Mouse (Mus musculus) lung, postnatal 14 days (tissue): Measurements from ENCODE around the gene Birc2.

Source experiments
- DNase-seq: peaks from one replicate; pipeline ENCODE4 v3.0.0; 2021

Gene Birc2

DNA sequence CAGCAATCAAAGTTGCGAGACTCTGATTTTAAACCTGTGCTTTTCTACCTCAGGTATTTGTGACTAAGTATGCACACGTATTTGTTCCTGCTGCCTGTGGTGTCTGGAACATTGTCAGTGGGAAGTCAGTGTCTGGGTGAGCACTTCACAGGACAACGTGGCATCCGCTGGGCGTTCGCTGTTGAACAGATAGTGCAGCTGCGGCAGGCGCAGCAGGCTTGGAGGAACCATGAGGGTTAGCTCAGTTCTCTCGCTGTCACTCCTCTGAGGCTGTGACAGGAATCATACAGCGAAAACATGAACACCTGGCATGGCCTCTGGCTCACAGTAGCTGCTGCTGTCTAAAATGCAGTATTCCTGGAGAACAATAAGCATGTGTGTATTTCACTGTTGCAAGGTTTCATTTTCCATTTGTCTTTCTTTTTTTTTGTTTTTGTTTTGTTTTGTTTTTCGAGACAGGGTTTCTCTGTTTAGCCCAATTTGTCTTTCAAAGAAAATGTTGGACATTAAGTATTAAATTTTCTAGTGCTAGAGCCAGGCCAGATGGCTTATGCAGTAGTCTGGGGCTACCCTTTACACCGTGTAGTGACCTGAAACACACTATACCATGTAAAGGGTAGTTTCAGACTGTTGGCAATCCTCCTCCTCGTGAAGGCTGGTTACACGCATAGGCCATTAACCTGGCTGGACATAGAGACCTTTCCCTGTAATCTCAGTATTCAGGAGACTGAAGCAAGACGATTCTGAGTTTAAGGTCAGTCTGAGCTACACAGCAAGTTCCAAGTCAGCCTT lies 52.8 kb downstream of the Birc2 start:
- no peak for DNase-seq

GRCm38 (mm10) chr9:7780250-7781150 lies 56.4 kb downstream of the Birc2 start:
- DNase-seq: no peak

GRCm38 (mm10) chr9:7779786-7780185 lies 57.1 kb downstream of the Birc2 start:
- DNase-seq: no peak

- DNase-seq: no peak
Observed at GRCm38 (mm10) chr9:7778771-7779170, 58.1 kb downstream of the Birc2 start.

- no peak for DNase-seq
Observed at GRCm38 (mm10) chr9:7777652-7778051, 59.2 kb downstream of the Birc2 start.

DNA sequence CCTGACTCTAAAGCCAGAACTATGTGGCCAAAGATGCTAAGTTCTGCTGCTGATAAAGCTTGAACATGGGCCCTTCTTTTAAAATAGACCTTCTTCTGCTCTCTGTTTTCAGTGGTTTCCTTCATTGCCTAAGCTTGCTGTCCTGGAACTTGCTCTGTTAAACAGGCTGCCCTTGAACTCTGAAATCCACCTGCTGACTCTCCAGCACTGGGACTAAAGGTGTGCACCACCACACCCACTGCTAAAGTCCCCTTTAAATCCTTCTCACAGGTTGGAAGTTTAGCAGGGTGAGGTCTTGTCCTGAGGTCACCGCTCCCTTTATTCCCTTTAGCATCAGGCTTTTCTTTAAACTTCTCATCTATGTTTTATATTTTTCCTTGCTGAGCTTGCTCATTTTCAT lies 59.9 kb downstream of the Birc2 start:
- DNase-seq: no peak

GRCm38 (mm10) chr9:7775986-7776385 lies 60.9 kb downstream of the Birc2 start:
- no peak for DNase-seq

- DNase-seq: no peak
Observed at GRCm38 (mm10) chr9:7775011-7775410, 61.9 kb downstream of the Birc2 start.

DNA sequence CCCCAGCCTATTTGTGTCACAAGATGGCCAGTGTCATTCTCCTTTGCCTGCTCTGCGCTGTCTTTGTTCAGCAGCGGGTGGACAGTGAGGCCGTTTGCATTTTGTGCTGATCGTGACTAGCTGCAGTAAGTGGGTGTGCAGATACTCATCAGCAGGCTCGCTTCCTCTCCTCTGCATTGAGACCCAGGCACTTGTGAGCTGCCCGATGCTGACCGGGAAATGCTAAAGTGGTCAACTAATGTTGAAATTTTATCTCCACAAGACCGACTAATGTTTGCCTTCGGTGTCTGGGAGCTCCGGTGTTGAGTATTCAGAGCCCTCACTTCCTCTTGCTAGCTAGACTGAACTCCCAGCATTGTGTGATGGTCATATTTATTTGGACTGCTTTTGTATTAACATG lies 62.3 kb downstream of the Birc2 start:
- DNase-seq: no peak

GRCm38 (mm10) chr9:7773686-7774085 lies 63.2 kb downstream of the Birc2 start:
- no peak for DNase-seq

DNA sequence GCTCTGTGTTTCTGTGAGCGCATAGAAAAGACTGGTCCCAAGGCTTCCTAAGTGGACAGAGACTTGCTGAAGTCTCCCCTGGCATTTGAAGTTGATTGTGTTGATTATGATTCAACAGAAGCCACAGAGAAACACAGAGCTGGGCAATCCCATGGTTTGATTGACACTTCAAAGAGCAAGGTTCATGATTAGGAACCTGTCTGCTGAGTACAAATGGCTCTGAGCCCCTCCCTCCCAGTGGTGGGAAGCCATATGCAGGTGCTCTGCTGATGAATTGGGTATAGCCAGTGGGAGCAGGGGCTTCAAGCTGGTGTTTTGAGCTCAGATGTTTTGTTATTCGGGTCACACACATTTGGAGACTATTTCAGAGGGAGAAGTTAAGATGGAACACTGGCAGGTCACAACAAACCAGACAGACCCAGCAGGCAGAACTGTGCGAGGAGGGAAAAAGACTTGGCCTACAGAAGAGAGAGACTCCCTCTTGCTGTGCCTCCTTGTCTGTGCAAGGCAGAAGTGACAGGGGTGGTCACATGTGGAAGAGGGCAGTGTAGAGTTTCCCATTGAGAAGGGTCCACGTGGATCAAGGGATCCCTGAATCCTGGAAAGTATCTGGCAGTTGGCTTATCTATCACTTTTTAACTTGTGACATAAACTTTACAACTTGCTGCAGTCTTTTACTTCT lies 64.0 kb downstream of the Birc2 start:
- DNase-seq: no peak

DNA sequence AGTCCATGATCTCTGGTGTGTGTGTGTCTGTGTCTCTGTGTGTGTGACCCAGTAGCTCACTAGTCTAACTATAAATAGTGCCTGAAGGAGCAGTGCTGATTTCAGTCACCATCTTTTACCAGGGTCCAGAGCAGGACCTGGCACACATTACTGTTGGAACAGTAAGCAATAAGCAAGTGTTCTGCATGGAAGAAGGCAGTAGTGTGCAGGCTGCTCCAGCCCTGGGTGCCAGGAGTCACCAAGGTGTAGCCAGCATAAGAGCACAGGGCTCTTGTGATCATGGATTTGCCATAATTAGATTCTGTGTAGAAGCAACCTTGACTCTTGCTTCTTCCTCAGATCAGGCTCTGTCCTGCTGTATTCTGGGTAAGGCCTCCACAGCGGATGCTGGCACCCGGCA lies 64.5 kb downstream of the Birc2 start:
- DNase-seq: no peak

- DNase-seq: no peak
Observed at GRCm38 (mm10) chr9:7769491-7769890, 67.4 kb downstream of the Birc2 start.

- DNase-seq: peak; percentile 25
Observed at GRCm38 (mm10) chr9:7769081-7769480, 67.8 kb downstream of the Birc2 start.
